Mouse (Mus musculus) bone marrow, adult 2 months (tissue): Measurements from ENCODE around the gene Gm10203. TPM values are rescaled to one million over a fixed set of nuclear protein-coding genes. Genes with fewer than 3 reads are reported as not detected.
"Not testable (repeated sequence)": the region's sequence is repeated elsewhere in the genome, so short reads cannot be mapped to it uniquely, and the experiment has no call there.

Source experiments
- H3K27ac ChIP-seq: fragments of 200-500 bp; 2 replicates; pipeline ENCODE4 v1.5.1; 2012; ENCODE audit warnings: low read depth, mild to moderate bottlenecking, control low read depth, inconsistent platforms, low read length; ENCODE audit not compliant: control insufficient read depth, poor library complexity, insufficient read depth
- H3K4me1 ChIP-seq: fragments of 200-500 bp; 2 replicates; pipeline ENCODE4 v1.6.1; 2011; ENCODE audit warnings: low read length; ENCODE audit not compliant: control insufficient read depth, insufficient read depth
- H3K4me3 ChIP-seq: fragments of 200-500 bp; replicated peaks from 2 replicates; pipeline ENCODE3; 2011; ENCODE audit warnings: mild to moderate bottlenecking, low read depth, low read length, control low read depth; ENCODE audit not compliant: control insufficient read depth
- CTCF ChIP-seq: fragments of 200-500 bp; IDR thresholded peaks from 2 replicates; pipeline ENCODE4 v1.5.1; 2011; ENCODE audit warnings: low read length, control low read depth; ENCODE audit not compliant: control insufficient read depth, insufficient read depth
- POLR2A ChIP-seq: fragments of 200-500 bp; IDR thresholded peaks from 2 replicates; pipeline ENCODE4 v1.6.1; 2011; ENCODE audit warnings: low read depth, mild to moderate bottlenecking, control low read depth, low read length, borderline replicate concordance; ENCODE audit not compliant: control insufficient read depth
- WGBS: fragments of 180-500 bp; shearing (Covaris S2); methylation state at CpG from one replicate; pipeline ENCODE4 v1.1.7; 2018; 5-methylcytosine and 5-hydroxymethylcytosine counted together
- polyA plus RNA-seq: library from polyadenylated mRNA; stranded (reverse); fragments of >200 nt; gene quantifications from 2 replicates; pipeline ENCODE4 v1.2.4, GENCODE M21; 2011; ENCODE audit warnings: low replicate concordance; ENCODE audit not compliant: missing spikeins, insufficient read depth, insufficient read length

Gene Gm10203
- polyA plus RNA-seq, 1 experiment: not detected

DNA sequence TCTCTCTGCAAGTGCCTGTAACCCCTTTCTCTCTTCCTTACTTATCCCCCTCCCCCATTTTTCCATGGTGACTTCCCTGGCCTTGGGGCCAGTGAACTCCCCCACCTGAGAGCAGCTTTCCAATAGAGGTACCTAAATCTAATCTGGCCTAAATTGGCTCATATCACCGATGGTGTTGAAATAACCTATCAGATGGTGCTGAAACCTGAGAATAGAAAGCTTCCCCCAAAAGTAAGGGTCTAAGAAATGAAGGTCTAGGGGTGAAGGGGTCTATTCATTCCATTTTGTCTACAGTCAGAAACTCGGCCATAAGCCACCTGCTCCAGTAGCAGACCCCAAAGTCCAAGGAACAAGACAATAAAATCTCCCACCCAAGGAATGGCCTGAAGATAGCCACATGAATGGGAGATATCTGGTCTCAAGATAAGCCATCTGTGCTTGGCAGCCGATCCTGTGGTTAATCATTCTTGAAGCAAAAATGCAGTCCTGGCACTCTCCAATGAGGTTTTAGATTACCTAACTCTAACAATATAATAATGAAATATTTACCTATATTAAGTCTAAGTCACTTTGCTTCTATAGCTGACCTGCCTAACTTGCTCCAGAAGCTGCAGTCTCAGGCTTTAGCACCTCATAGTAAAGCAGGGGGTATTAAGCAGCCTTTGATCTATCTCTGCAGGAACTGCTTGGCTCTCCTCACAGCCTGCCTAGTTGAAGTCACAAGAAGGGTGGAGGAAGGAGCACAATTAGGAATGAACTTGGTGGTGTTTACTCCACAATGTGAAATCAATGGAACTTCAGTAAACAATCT, 25.3 kb downstream of the Gm10203 start:
- H3K4me3 ChIP-seq: no peak overlapping the region
- H3K4me1 ChIP-seq: no peaks in the 10 kb centered on the region
- TF ChIP-seq POLR2A: no peak
- WGBS: 61% methylated on average over 3 of the region's 3 CpGs
- H3K27ac ChIP-seq: no peak overlapping the region

DNA sequence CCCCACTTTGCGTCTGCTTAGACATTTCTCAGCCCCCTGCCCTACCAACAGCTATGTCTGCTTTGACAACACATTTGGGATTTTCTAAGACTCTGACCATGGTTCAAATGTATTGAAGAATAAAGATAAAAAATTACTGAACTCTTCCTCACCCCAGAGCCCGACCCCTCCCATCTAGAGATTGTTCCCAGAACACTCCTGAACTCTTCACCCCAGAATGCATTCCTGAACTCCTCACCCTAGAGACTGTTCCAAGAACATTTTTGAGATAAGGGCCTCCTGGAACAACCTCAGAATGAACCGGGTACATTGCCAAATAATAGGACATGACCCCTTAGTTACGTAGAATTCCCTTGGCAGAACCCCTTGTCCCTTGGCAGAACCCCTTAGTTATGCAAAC, 37.1 kb downstream of the Gm10203 start:
- 83% methylated on average over 3 of the region's 4 CpGs for WGBS
- not testable (repeated sequence) for H3K4me3 ChIP-seq, H3K27ac ChIP-seq, H3K4me1 ChIP-seq

DNA sequence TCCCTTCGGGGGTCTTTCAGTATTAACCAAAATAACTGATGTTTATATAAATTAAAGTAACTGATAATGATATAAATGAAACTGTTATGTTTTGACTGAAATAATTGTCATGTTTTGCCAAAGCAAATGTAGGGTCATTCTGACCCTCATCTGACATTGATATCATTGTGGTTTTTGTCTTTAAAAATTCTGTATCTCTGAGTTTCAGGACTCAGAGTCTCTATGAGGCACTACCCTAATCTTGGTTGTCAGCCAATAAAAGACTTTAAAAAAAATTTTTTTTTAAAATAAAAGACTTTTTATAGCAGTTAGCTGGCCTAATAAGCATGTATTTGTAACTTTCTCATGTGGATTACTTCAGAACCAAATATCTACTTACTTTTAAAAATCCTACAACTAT, 37.7 kb downstream of the Gm10203 start:
- 75% methylated on average over 1 of the region's 1 CpGs for WGBS

DNA sequence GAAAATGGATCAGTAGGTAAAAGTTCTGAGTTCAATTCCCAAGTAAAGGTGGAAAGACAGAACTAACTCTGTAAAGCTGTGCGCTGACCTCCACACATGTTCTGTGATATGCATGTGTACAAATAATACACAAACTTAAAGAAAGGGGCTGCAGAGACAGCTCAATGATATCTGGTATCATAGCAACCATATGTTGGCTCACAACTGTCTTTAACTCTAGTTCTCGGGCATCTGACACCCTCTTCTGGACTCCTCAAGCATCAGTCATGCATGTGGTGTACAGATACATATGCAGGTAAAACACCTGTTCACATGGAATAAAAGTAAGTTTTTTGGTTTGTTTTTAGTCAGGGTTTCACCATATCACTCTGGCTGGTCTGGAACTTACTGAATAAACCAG, 38.5 kb downstream of the Gm10203 start:
- Histone ChIP-seq H3K4me3 (no peak overlapping the region), H3K4me1 (no peaks in the 10 kb centered on the region), H3K27ac (no peak overlapping the region)
- 68% methylated on average over 2 of the region's 2 CpGs for WGBS
- TF ChIP-seq POLR2A: no peak
- TF ChIP-seq CTCF: no peak

More for the DNA sequence above, 37.7 kb downstream of the Gm10203 start:
- H3K4me1 ChIP-seq: no peaks in the 10 kb centered on the region
- TF ChIP-seq POLR2A: no peak
- TF ChIP-seq CTCF: no peak
- no peak overlapping the region for H3K4me3 ChIP-seq
- H3K27ac ChIP-seq: no peak overlapping the region

DNA sequence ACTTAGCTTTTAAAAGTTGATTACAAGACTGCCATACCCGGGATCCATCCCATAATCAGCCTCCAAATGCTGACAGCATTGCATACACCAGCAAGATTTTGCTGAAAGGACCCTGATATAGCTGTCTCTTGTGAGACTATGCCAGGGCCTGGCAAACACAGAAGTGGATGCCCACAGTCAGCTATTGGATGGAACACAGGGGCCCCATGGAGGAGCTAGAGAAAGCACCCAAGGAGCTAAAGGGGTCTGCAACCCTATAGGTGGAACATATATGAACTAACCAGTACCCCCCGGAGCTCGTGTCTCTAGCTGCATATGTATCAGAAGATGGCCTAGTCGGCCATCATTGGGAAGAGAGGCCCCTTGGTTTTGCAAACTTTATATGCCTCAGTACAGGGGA, 40.0 kb downstream of the Gm10203 start:
- not testable (repeated sequence) for H3K4me3 ChIP-seq, H3K4me1 ChIP-seq, H3K27ac ChIP-seq
- WGBS: 86% methylated on average over 4 of the region's 4 CpGs

DNA sequence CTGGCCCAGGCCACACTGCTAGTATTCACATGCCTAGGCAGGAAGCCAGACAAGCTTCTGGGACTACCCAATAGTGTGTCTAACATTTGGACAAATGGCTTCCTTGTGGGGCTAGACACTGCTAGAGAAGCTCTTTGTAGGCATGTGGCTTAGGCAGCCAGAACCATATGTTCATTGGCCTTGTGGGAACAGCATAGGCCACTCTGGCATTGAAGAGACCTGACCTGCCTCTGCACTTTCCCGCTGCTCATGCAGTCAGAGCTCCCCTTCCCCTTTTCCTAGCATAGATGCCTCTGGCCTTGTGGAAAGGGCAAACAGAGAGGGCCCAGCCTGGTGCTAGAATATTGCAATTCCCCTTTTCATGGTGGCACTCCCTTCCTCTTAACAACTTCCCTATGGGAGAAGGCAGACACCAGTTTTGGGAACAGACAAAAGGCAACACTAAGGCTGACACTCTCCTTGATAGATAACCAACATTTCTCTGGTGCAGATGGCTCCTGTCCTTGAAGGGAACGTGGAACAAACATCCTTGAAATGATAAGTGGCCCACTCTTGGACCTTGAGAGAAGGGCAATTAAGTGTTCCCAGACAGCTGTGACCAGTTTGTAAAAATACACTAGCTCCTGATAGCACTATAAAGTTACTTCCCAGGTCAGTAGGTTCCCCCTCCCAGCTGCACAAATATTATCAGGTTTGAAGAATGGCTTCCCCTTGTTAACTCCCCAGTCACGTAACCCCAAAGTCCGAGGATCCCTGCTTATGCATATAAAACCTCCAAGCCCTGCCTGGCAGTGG, 44.1 kb downstream of the Gm10203 start:
- Histone ChIP-seq H3K4me3 (no peak overlapping the region), H3K27ac (no peak overlapping the region), H3K4me1 (no peaks in the 10 kb centered on the region)
- WGBS: 72% methylated on average over 4 of the region's 4 CpGs
- TF ChIP-seq POLR2A: no peak

DNA sequence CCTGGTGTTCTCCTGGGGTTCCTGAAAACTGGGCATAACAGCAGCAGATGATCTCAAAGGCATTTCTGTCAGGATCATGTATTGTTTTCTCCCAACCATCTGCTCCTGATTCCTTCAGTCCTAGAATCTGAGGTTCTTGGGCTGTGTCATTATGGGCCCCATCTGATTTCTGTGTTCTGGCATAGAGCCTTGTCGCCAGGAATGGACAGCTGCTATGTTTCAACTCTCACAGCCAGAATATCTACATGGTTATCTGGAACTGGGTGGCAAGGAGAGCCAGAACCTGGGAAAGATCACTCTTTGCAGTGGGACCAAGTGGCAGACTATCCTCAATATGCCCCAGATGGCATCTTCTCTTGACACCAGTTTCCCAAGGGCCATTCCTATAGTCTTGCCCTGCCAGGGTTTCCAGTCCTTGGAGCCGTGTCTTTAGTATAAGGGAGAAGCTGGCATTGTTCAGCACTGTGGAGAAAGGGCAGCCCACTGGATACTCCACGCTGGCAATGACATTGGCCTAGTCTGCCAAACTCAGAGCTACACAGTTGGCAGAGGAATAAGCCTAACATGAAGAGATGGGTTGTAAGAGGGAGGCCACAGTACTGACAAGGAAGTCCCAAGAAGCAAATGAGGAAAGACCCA, 45.1 kb downstream of the Gm10203 start:
- WGBS: 87% methylated on average over 3 of the region's 3 CpGs
- Histone ChIP-seq H3K27ac (no peak overlapping the region), H3K4me3 (no peak overlapping the region), H3K4me1 (no peaks in the 10 kb centered on the region)
- no peak for TF ChIP-seq POLR2A
- no peak for TF ChIP-seq CTCF

DNA sequence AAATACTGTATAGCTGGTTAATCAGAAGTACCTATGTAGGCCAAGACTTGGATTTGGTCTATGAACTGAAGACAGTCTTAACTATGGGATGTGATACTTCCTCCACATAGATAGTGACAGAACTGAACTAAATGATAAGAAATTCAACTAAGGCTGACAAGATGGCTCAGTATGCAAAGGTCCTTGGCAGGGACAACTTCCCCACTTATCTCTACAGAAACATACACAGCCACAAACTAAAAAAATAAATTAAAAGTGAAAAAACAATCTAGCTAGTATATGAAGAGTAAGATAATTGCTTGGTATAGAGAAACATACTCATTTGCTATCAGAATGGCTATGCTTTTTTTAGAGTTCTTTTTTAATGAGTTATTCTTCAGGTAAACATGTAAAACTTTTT, 49.1 kb downstream of the Gm10203 start:
- Histone ChIP-seq H3K4me1 (no peaks in the 10 kb centered on the region), H3K4me3 (no peak overlapping the region), H3K27ac (no peak overlapping the region)
- TF ChIP-seq POLR2A: no peak
- no peak for TF ChIP-seq CTCF

Other genes with a start within 250 kb of the Gm10203 start
- gene Caprin2, start 233.9 kb upstream of the Gm10203 start, polyA plus RNA-seq: 9.6 and 16.0 TPM in 2 replicates
- 22.2 and 39.9 TPM in 2 replicates for gene Sinhcaf, start 183.7 kb upstream of the Gm10203 start, polyA plus RNA-seq
- gene Dennd5b, start 28.5 kb upstream of the Gm10203 start, polyA plus RNA-seq: 1.4 and 3.0 TPM in 2 replicates
- gene Etfbkmt, start 9.7 kb downstream of the Gm10203 start, polyA plus RNA-seq: 3.8 and 6.2 TPM in 2 replicates
- 2.6 and 4.0 TPM in 2 replicates for gene Amn1, start 58.5 kb downstream of the Gm10203 start, polyA plus RNA-seq
- gene Resf1, start 179.2 kb downstream of the Gm10203 start, polyA plus RNA-seq: 17.1 and 34.0 TPM in 2 replicates